Mouse (Mus musculus) adrenal gland (tissue): ENCODE results near the gene Marcksl1.
"Not testable (repeated sequence)": the region's sequence is repeated elsewhere in the genome, so short reads cannot be mapped to it uniquely, and the experiment has no call there.

Experiments
- intact Hi-C: fragments of 180-260 bp; cut with DNase I; formaldehyde crosslinking; loops from one replicate; pipeline ENCODE4 v1.15.1; 2025

The Marcksl1 gene

DNA sequence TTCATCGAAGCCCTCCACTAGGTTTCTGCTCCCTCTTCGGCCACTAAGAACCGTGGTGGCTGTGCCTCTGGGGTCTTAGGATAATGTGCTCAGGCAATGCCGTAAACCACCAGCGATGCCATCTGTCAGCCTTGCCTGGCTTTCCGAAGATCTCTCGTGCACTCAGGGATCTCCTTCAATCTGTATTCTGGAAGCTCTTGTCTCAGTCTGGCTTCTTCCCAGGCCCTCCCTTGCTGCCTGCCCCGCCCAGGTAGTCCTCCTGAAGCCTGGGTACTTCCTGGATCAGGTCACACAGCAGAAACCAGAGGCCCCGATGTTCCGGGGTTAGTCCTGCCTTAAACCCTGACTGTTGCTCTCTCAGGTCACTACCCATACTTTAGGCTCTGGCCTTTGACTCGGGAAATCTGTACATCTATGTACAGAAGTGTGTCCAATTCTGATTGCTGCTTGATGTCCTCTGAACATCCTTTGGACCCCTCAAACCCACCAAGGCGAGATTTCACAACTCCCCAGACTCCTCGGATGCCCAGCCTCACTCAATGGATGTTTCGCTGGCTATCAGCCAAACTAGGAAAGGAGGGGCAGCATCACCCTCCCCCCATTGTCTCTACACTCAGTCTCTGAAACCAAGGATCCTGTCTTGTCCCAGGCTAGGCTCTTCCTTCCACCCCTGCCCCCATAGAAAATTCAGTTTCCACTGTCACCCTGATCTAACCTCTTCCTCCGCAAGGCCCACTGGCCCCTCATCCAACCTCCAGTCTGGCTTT is 4.4 kb upstream of the Marcksl1 start:
- intact Hi-C loops, result no loop called here

DNA sequence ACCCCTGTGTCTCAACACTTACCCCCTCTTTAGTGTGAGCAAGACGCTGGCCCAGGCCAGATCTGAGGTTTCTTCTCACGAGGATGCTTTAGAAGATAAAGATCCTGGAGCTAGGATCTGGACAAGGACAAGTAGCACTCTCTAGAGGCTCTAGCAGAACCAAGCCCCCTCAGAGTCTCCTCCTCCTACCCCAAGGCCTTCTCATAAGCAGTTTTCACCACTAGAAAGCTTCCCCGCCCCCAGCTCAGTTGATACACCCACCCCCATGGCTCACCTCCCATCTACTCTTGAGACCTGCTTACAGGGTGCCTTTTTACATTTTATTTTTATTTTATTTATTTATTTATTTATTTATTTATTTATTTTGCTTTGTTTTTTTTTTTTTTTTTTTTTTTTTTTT is 3.7 kb upstream of the Marcksl1 start:
- intact Hi-C loops, result no loop called here

- intact Hi-C loops, result no loop called here
These were observed 2.5 kb upstream of the Marcksl1 start for GRCm38 (mm10) chr4:129510723-129511412.

GRCm38 (mm10) chr4:129511413-129512096 is 1.8 kb upstream of the Marcksl1 start:
- intact Hi-C loops, result no loop called here

GRCm38 (mm10) chr4:129513891-129514290 is 510 bp downstream of the Marcksl1 start:
- intact Hi-C loops, result no loop called here

DNA sequence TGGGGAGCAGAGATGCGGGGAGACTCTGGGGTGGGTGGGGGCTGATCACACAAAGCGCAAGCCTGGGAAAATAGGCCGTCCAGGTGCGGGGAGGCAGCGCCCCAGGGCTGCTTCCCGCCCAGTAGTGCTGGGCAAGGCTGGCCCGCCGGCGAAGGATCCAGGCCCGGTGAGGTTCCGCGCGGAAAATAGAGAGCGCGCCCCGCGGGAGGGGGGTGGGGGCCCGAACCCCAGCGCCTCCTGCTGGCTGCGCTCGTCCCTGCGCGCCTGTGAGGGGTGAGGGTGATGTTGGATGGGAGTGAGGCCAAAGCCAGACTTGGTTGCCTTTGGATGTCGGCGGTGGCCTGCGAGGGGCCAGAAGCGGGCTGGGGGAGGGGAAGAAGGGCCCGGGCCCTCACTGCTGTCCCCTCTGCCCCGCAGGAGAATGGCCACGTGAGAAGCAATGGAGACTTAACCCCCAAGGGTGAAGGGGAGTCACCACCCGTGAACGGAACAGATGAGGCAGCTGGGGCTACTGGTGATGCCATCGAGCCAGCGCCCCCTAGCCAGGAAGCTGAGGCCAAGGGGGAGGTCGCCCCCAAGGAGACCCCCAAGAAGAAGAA is 1.0 kb downstream of the Marcksl1 start:
- intact Hi-C loops, result no loop called here

GRCm38 (mm10) chr4:129516925-129517324 is 3.5 kb downstream of the Marcksl1 start:
- intact Hi-C loops, result no loop called here

- intact Hi-C loops, result no loop called here
These were observed 5.1 kb downstream of the Marcksl1 start for GRCm38 (mm10) chr4:129518519-129518918.

GRCm38 (mm10) chr4:129525338-129525737 is 12.0 kb downstream of the Marcksl1 start:
- intact Hi-C loops, result loop anchor here (5.0 kb wide), 1 partner anchor 48 kb away; no protein-coding TSS in a partner anchor

DNA sequence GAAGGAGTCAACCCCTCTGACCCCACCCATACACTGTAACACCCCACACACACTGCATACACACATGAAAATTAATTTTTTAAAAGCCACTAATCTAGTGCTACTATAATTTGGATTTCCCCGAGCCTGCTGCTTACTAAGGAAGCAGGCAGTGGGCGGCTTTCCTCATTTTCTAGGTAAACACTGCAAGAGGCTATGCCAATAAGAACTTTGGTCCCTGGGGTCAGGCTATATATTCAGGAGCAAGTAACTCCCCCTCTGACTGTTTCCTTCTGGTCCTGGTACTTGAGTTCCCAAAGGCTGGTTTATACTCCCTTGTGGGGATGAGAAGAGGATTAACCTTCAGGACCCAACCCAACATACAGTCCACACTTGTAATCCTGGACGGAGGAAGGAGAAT is 12.5 kb downstream of the Marcksl1 start:
- intact Hi-C loops, result loop anchor here (5.0 kb wide), 1 partner anchor 49 kb away; no protein-coding TSS in a partner anchor

- intact Hi-C loops, result loop anchor here (5.0 kb wide), 1 partner anchor 52 kb away; no protein-coding TSS in a partner anchor
These were observed 15.5 kb downstream of the Marcksl1 start for GRCm38 (mm10) chr4:129528901-129529300.

- intact Hi-C loops, result loop anchor here (5.0 to 10.0 kb wide), 2 partner anchors 43 to 65 kb away; partner anchors contain the start of genes Eif3i and Tmem234
These were observed 26.6 kb downstream of the Marcksl1 start for GRCm38 (mm10) chr4:129540012-129540411.

GRCm38 (mm10) chr4:129541868-129542591 is 28.6 kb downstream of the Marcksl1 start:
- intact Hi-C loops, result loop anchor here (5.0 to 10.0 kb wide), 2 partner anchors 45 to 63 kb away; partner anchors contain the start of genes Eif3i and Tmem234

- intact Hi-C loops, result loop anchor here (5.0 to 10.0 kb wide), 2 partner anchors 45 to 62 kb away; partner anchors contain the start of genes Eif3i and Tmem234
These were observed 29.3 kb downstream of the Marcksl1 start, which contains the start of gene Hdac1 for GRCm38 (mm10) chr4:129542592-129543141. Gene Hdac1 (minus strand): TSS chr4:129542713.

DNA sequence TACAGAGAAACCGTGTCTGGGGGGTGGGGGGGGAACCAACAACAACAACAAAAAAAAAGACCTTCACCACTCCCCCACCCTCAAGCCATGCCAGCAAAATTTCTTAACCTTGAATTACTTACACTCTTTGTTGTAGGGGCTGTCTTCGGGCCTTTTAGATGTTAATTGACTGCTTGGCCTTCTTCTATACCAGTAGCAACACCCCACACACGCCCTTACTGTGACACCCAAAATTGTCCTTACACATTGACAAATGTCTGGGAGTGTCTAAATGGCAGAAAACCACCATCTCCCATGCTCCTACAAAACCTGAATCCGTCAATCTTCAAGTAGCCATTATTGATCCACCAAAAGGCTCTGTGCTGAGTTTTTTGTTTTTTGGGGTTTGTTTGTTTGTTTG is 30.7 kb downstream of the Marcksl1 start:
- intact Hi-C loops, result loop anchor here (5.0 to 10.0 kb wide), 2 partner anchors 47 to 61 kb away; partner anchors contain the start of genes Eif3i and Tmem234

GRCm38 (mm10) chr4:129547631-129548030 is 34.2 kb downstream of the Marcksl1 start:
- intact Hi-C loops, result loop anchor here (10.0 kb wide), 1 partner anchor 57 kb away; the partner anchor contains the start of genes Eif3i and Tmem234

- intact Hi-C loops, result loop anchor here (10.0 kb wide), 1 partner anchor 55 kb away; the partner anchor contains the start of genes Eif3i and Tmem234
These were observed 35.9 kb downstream of the Marcksl1 start for GRCm38 (mm10) chr4:129549306-129549705.

- intact Hi-C loops, result no loop called here
These were observed 36.9 kb downstream of the Marcksl1 start for GRCm38 (mm10) chr4:129550295-129550694.

GRCm38 (mm10) chr4:129554512-129554911 is 41.1 kb downstream of the Marcksl1 start:
- intact Hi-C loops, result not testable (repeated sequence)

DNA sequence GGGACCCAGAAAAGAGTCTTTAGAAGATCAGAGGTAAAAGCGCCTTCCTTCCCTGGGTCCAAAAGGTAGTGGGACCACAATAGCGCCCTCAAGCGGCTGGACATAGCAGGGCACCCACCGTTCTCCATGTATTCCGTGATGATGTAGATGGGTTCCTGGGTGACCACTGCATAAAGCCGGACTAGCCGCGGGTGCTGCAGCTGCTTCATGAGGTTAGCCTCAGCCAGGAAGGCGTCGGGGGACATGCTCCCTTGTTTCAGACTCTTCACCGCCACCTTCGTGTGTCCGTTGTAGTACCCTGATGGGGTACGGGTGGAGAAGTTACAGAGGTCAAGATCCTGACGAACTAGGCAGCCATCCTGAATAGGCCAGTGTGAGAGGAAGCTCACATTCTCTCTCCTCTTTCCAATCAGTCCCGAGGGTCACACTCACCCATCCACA is 42.1 kb downstream of the Marcksl1 start:
- intact Hi-C loops, result no loop called here
